ENCODE assay signal across 15 mouse cellular contexts in genomic region chr2:103436534-103436933, GRCm38 (mm10). TPM values are rescaled to one million over a fixed set of nuclear protein-coding genes. Genes with fewer than 3 reads are reported as not detected.
DNase-seq lines count a peak whose midpoint lies in the region; ATAC-seq lines count a peak whose summit lies in the region.
"Had no signal": no experiment of that assay in that cellular context is flagged by ENCODE, and none has a peak within 500 bp of the region (broad histone marks: within the 10 kb centered on the region; RNA-seq: fewer than 3 reads in every experiment).

No protein-coding gene starts in this region.

- H3K36me3 ChIP-seq in heart, embryonic 11.5 days (ENCODE audit: control insufficient read depth, insufficient read depth, low read length) = no peaks in the 10 kb centered on the region
- no peaks in the 10 kb centered on the region for H3K36me3 ChIP-seq in kidney, embryonic 14.5 days (ENCODE audit: control insufficient read depth, insufficient read depth, low read length)
- no peaks in the 10 kb centered on the region for H3K36me3 ChIP-seq in embryonic facial prominence, embryonic 11.5 days (replicated peaks; ENCODE audit: control insufficient read depth, insufficient read depth, low read depth, low read length)
- H3K36me3 ChIP-seq: hindbrain, embryonic 13.5 days; midbrain, embryonic 12.5 days had no signal

- peak overlapping the region; percentile 36 for H3K27ac ChIP-seq in heart, embryonic 11.5 days (ENCODE audit: low read depth, low read length)
- peak overlapping the region; percentile 79 for H3K27ac ChIP-seq in kidney, embryonic 14.5 days (ENCODE audit: low read depth, low read length)
- H3K27ac ChIP-seq in embryonic facial prominence, embryonic 11.5 days (replicated peaks; ENCODE audit: low read depth, low read length) = no peak overlapping the region
- H3K27ac ChIP-seq: hindbrain, embryonic 13.5 days; layer of hippocampus, adult 2 months; midbrain, embryonic 12.5 days had no signal

- no peak for DNase-seq in heart, postnatal 36 days
- DNase-seq in kidney, adult 18-20 months = no peak
- DNase-seq in embryonic facial prominence, embryonic 11.5 days (ENCODE audit: low spot score) = peak; percentile 26
- peak; percentile 28 for DNase-seq in kidney, postnatal 14 days
- no peak for DNase-seq in layer of hippocampus, adult 8-10 months (ENCODE audit: low spot score in 2 of 2)
- DNase-seq in adrenal gland, adult 2 months = no peak
- DNase-seq: cerebellum, adult 8-10 months; gastrocnemius, postnatal 14 days; liver, postnatal 0 days had no signal

- H3K9ac ChIP-seq in heart, embryonic 11.5 days (ENCODE audit: low read depth, low read length) = no peak overlapping the region
- no peak overlapping the region for H3K9ac ChIP-seq in kidney, embryonic 14.5 days (ENCODE audit: low read depth, low read length)
- no peak overlapping the region for H3K9ac ChIP-seq in embryonic facial prominence, embryonic 11.5 days (replicated peaks; ENCODE audit: low read length)
- H3K9ac ChIP-seq: hindbrain, embryonic 13.5 days; liver, postnatal 0 days; midbrain, embryonic 12.5 days had no signal

- H3K4me1 ChIP-seq in heart, embryonic 11.5 days (ENCODE audit: control insufficient read depth, insufficient read depth, low read length) = peaks cover 15% of the 10 kb centered on the region
- peaks cover 20% of the 10 kb centered on the region; the same call in 1 of the 2 replicates for H3K4me1 ChIP-seq in kidney, embryonic 14.5 days (ENCODE audit: control insufficient read depth, insufficient read depth, low read length)
- H3K4me1 ChIP-seq in embryonic facial prominence, embryonic 11.5 days (ENCODE audit: control insufficient read depth, insufficient read depth, low read length) = no peaks in the 10 kb centered on the region
- H3K4me1 ChIP-seq: hindbrain, embryonic 13.5 days had no signal

- no peak for ATAC-seq in heart, embryonic 11.5 days (replicated peaks; ENCODE audit: insufficient number of reproducible peaks, low FRiP score, low TSS enrichment)
- peak; percentile 66 for ATAC-seq in kidney, embryonic 14.5 days (ENCODE audit: low FRiP score, low TSS enrichment)
- ATAC-seq in embryonic facial prominence, embryonic 11.5 days (replicated peaks; ENCODE audit: insufficient number of reproducible peaks, low FRiP score, low TSS enrichment, low read depth) = no peak

- H3K4me3 ChIP-seq in heart, embryonic 11.5 days (ENCODE audit: low read depth, low read length) = no peak overlapping the region
- no peak overlapping the region for H3K4me3 ChIP-seq in kidney, embryonic 14.5 days (ENCODE audit: low read length)
- H3K4me3 ChIP-seq in embryonic facial prominence, embryonic 11.5 days (ENCODE audit: low read depth, low read length) = no peak overlapping the region
- H3K4me3 ChIP-seq: hindbrain, embryonic 13.5 days; layer of hippocampus, adult 2 months; midbrain, embryonic 12.5 days had no signal

- H3K9me3 ChIP-seq in heart, embryonic 11.5 days (replicated peaks; ENCODE audit: control insufficient read depth, low read length) = no peaks in the 10 kb centered on the region
- H3K9me3 ChIP-seq in kidney, embryonic 14.5 days (ENCODE audit: control insufficient read depth, low read length) = no peaks in the 10 kb centered on the region
- no peaks in the 10 kb centered on the region for H3K9me3 ChIP-seq in embryonic facial prominence, embryonic 11.5 days (replicated peaks; ENCODE audit: control insufficient read depth, low read length)
- H3K9me3 ChIP-seq: hindbrain, embryonic 13.5 days; midbrain, embryonic 12.5 days had no signal

- WGBS in heart, embryonic 11.5 days (ENCODE audit: insufficient replicate concordance) = 37% methylated on average over 5 of the region's 5 CpGs
- 16% methylated on average over 5 of the region's 5 CpGs for WGBS in kidney, embryonic 14.5 days
- 50% methylated on average over 5 of the region's 5 CpGs for WGBS in embryonic facial prominence, embryonic 11.5 days

- H3K27me3 ChIP-seq in heart, embryonic 11.5 days (ENCODE audit: control insufficient read depth, insufficient read depth, low read length) = no peaks in the 10 kb centered on the region
- no peaks in the 10 kb centered on the region for H3K27me3 ChIP-seq in kidney, embryonic 14.5 days (ENCODE audit: control insufficient read depth, insufficient read depth, low read length)
- no peaks in the 10 kb centered on the region for H3K27me3 ChIP-seq in embryonic facial prominence, embryonic 11.5 days (ENCODE audit: control insufficient read depth, insufficient read depth, low read length)
- H3K27me3 ChIP-seq: hindbrain, embryonic 13.5 days; midbrain, embryonic 12.5 days had no signal

- intact Hi-C loops in heart, postnatal 36 days (cut with DNase I) = no loop called here

- H3K4me2 ChIP-seq in heart, embryonic 11.5 days = no peak overlapping the region
- H3K4me2 ChIP-seq in kidney, embryonic 14.5 days (replicated peaks; ENCODE audit: low read depth, low read length) = no peak overlapping the region
- no peak overlapping the region for H3K4me2 ChIP-seq in embryonic facial prominence, embryonic 11.5 days (ENCODE audit: low read depth, low read length)
- H3K4me2 ChIP-seq: hindbrain, embryonic 13.5 days; midbrain, embryonic 12.5 days had no signal

RNA-seq across cellular contexts. Expression of gene Elf5, which starts 25.0 kb away (rescaled TPM):
- polyA plus RNA-seq in heart, embryonic 11.5 days (2014; fragmentation: Nextera tagmentation; extraction: Ambion mirVana) = not detected in 2 replicates
- total RNA-seq in heart, postnatal 36 days (2021) = not detected
- 2.5 and 2.9 TPM in 2 replicates for polyA plus RNA-seq in kidney, embryonic 14.5 days (2014; fragmentation: Nextera tagmentation; extraction: Ambion mirVana)
- polyA plus RNA-seq in embryonic facial prominence, embryonic 11.5 days (2014; fragmentation: Nextera tagmentation; extraction: Ambion mirVana) = 0.50 and 0.75 TPM in 2 replicates
- total RNA-seq in layer of hippocampus, adult 8-10 months (2022) = 1 to 10 TPM; 1.3 to 1.5 (median 1.4) TPM
- total RNA-seq in adrenal gland, adult 2 months (2021) = not detected
- polyA plus RNA-seq in adrenal gland, adult 2 months (2012; rRNA removed) = not detected in 2 replicates
- total RNA-seq: adrenal gland, adult 18-20 months; gastrocnemius, postnatal 14 days had no signal
- polyA plus RNA-seq: hindbrain, embryonic 13.5 days; liver, postnatal 0 days had no signal

RNA-seq across cellular contexts. Expression of gene Cat, which starts 48.4 kb away (rescaled TPM):
- 94.5 and 101 TPM in 2 replicates for polyA plus RNA-seq in heart, embryonic 11.5 days (2014; fragmentation: Nextera tagmentation; extraction: Ambion mirVana)
- total RNA-seq in heart, postnatal 36 days (2021) = 100 to 1,000 TPM; 239 to 279 TPM
- 78.2 and 110 TPM in 2 replicates for polyA plus RNA-seq in kidney, embryonic 14.5 days (2014; fragmentation: Nextera tagmentation; extraction: Ambion mirVana)
- 116 and 127 TPM in 2 replicates for polyA plus RNA-seq in embryonic facial prominence, embryonic 11.5 days (2014; fragmentation: Nextera tagmentation; extraction: Ambion mirVana)
- 10 to 100 TPM; 49.7 to 57.9 (median 51.6) TPM for total RNA-seq in layer of hippocampus, adult 8-10 months (2022)
- 100 to 1,000 TPM; 481 to 548 TPM for total RNA-seq in adrenal gland, adult 2 months (2021)
- 144 and 174 TPM in 2 replicates for polyA plus RNA-seq in adrenal gland, adult 2 months (2012; rRNA removed)

Comparison
In these comparisons a context has a peak if more than half of its experiments do, and no peak if none do; other contexts are left out.
1. DNase-seq: peak in embryonic facial prominence, embryonic 11.5 days (single experiment) and kidney, postnatal 14 days (single experiment); none in heart, postnatal 36 days (0 of 2), kidney, adult 18-20 months (single experiment), layer of hippocampus, adult 8-10 months (0 of 2) and adrenal gland, adult 2 months (single experiment).